8 mouse cellular contexts compared by ENCODE assay signal in the genomic region with DNA sequence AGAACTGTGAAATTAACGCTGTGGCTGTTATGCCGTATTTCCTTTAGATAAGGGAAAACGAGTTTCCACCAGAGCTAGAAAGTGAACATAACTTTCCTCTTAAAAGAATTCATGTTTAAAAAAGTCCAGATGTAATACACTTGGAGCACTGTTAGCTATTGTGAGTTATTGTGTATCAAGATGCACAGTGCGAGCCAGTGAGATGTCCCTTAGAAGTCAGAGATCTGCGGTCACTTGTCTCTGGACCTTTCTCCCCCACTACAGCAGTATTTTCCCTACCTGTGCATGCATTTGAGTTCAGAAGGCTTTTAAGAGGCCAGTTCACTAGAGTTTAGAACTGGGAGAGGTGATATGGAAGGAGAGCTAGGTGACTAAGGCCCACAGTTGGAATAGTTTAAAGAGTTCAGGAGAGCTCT. TPM values are rescaled to one million over a fixed set of nuclear protein-coding genes. Genes with fewer than 3 reads are reported as not detected.
DNase-seq lines count a peak whose midpoint lies in the region; ATAC-seq and TF ChIP-seq lines count a peak whose summit lies in the region.

No protein-coding gene starts in this region.

- peak overlapping the region; percentile 90 for H3K9ac ChIP-seq in intestine, embryonic 14.5 days (ENCODE audit: low read length)
- H3K9ac ChIP-seq in liver, postnatal 0 days (replicated peaks) = peak overlapping the region; percentile 66
- H3K9ac ChIP-seq in stomach, postnatal 0 days (ENCODE audit: low read length) = peak overlapping the region; percentile 64

- H3K9me3 ChIP-seq in intestine, embryonic 14.5 days (ENCODE audit: control insufficient read depth, low read length) = no peaks in the 10 kb centered on the region
- no peaks in the 10 kb centered on the region for H3K9me3 ChIP-seq in liver, postnatal 0 days (ENCODE audit: low read length)
- H3K9me3 ChIP-seq in stomach, postnatal 0 days (ENCODE audit: control insufficient read depth, low read length) = no peaks in the 10 kb centered on the region

- no peak for ATAC-seq in intestine, embryonic 14.5 days (replicated peaks; ENCODE audit: low FRiP score, low TSS enrichment, low read depth)
- ATAC-seq in liver, postnatal 0 days = no peak
- ATAC-seq in stomach, postnatal 0 days (ENCODE audit: low FRiP score, low TSS enrichment) = no peak

- no peak for TF ChIP-seq POLR2A in embryonic fibroblast, embryonic 13.5 days (IDR thresholded peaks at IDR 0.05; ENCODE audit: low read depth, low read length)

- H3K4me2 ChIP-seq in intestine, embryonic 14.5 days (ENCODE audit: low read length) = peak overlapping the region; percentile 80
- H3K4me2 ChIP-seq in liver, postnatal 0 days (ENCODE audit: low read depth, low read length) = peak overlapping the region; percentile 71
- peak overlapping the region; percentile 60 for H3K4me2 ChIP-seq in stomach, postnatal 0 days (replicated peaks; ENCODE audit: low read depth)

- H3K27me3 ChIP-seq in intestine, embryonic 14.5 days (replicated peaks; ENCODE audit: control insufficient read depth, insufficient read depth, low read length) = no peaks in the 10 kb centered on the region
- H3K27me3 ChIP-seq in liver, postnatal 0 days (ENCODE audit: insufficient read depth, low read length) = no peaks in the 10 kb centered on the region
- no peaks in the 10 kb centered on the region for H3K27me3 ChIP-seq in stomach, postnatal 0 days (ENCODE audit: control insufficient read depth, insufficient read depth, low read length)

- H3K27ac ChIP-seq in embryonic fibroblast, embryonic 13.5 days (ENCODE audit: insufficient read depth, low read length) = peak overlapping the region; percentile 96
- peak overlapping the region; percentile 99 for H3K27ac ChIP-seq in intestine, embryonic 14.5 days (ENCODE audit: low read depth)
- peak overlapping the region; percentile 94 for H3K27ac ChIP-seq in liver, postnatal 0 days (ENCODE audit: low read depth)
- peak overlapping the region; percentile 98 for H3K27ac ChIP-seq in stomach, postnatal 0 days (replicated peaks)

- peak overlapping the region; percentile 41; the same call in 1 of the 2 replicates for H3K4me3 ChIP-seq in embryonic fibroblast, embryonic 13.5 days (ENCODE audit: insufficient read depth, low read length)
- peak overlapping the region; percentile 46 for H3K4me3 ChIP-seq in intestine, embryonic 14.5 days (ENCODE audit: low read depth, low read length)
- H3K4me3 ChIP-seq in liver, postnatal 0 days (ENCODE audit: low read depth, low read length) = peak overlapping the region; percentile 55
- H3K4me3 ChIP-seq in stomach, postnatal 0 days (ENCODE audit: low read depth, low read length) = peak overlapping the region; percentile 45

- no peaks in the 10 kb centered on the region for H3K36me3 ChIP-seq in intestine, embryonic 14.5 days (ENCODE audit: control insufficient read depth, insufficient read depth, low read length)
- H3K36me3 ChIP-seq in liver, postnatal 0 days (replicated peaks; ENCODE audit: insufficient read depth, low read length) = no peaks in the 10 kb centered on the region
- no peaks in the 10 kb centered on the region for H3K36me3 ChIP-seq in stomach, postnatal 0 days (ENCODE audit: control insufficient read depth, insufficient read depth, low read length)

- peaks cover 4% of the 10 kb centered on the region for H3K4me1 ChIP-seq in embryonic fibroblast, embryonic 13.5 days (ENCODE audit: control insufficient read depth, insufficient read depth, low read length)
- H3K4me1 ChIP-seq in intestine, embryonic 14.5 days (replicated peaks; ENCODE audit: control insufficient read depth, insufficient read depth, low read length) = peaks cover 13% of the 10 kb centered on the region
- H3K4me1 ChIP-seq in liver, postnatal 0 days (ENCODE audit: insufficient read depth) = peaks cover 5% of the 10 kb centered on the region; the same call in 1 of the 2 replicates
- H3K4me1 ChIP-seq in stomach, postnatal 0 days (replicated peaks; ENCODE audit: control insufficient read depth, insufficient read depth) = no peaks in the 10 kb centered on the region

- no peak for TF ChIP-seq CTCF in embryonic fibroblast, embryonic 13.5 days (IDR thresholded peaks at IDR 0.05; ENCODE audit: borderline replicate concordance, insufficient read depth, low read length)
- TF ChIP-seq CTCF in liver, postnatal 0 days (IDR thresholded peaks at IDR 0.05; ENCODE audit: low read depth) = no peak
- TF ChIP-seq CTCF in stomach, postnatal 0 days (IDR thresholded peaks at IDR 0.05; ENCODE audit: low read depth) = no peak

- no peak for TF ChIP-seq EP300 in liver, postnatal 0 days (IDR thresholded peaks at IDR 0.05; ENCODE audit: low read depth)
- TF ChIP-seq EP300 in stomach, postnatal 0 days (optimal IDR thresholded peaks at IDR 0.05) = no peak

- 38% methylated on average over 5 of the region's 5 CpGs for whole genome bisulfite sequencing in intestine, embryonic 14.5 days
- WGBS in liver, postnatal 0 days (ENCODE audit: insufficient replicate concordance) = 25% methylated on average over 5 of the region's 5 CpGs
- 30% methylated on average over 5 of the region's 5 CpGs for WGBS in stomach, postnatal 0 days

- peak; percentile 0 to 15 for DNase-seq in layer of hippocampus, adult 18-20 months (ENCODE audit: low spot score in 2 of 2)
- DNase-seq in layer of hippocampus, adult 9-10 months (ENCODE audit: low spot score) = no peak
- peak; percentile 34 for DNase-seq in NIH3T3 (ENCODE audit: low read depth)
- peak; percentile 63 for DNase-seq in intestine, embryonic 14.5 days (ENCODE audit: low spot score)
- peak; percentile 13 for DNase-seq in liver, postnatal 0 days
- DNase-seq in stomach, postnatal 0 days (ENCODE audit: low spot score) = peak; percentile 22
- DNase-seq in adrenal gland, adult 8-10 months = no peak

RNA-seq across cellular contexts. Expression of a gene that starts 58.6 kb away (rescaled TPM):
- total RNA-seq in layer of hippocampus, adult 18-20 months (2021) = not detected
- polyA plus RNA-seq in embryonic fibroblast, embryonic 13.5 days (2011; ENCODE audit: insufficient read length, low read depth, missing spikeins) = not detected in 2 replicates
- polyA plus RNA-seq in intestine, embryonic 14.5 days (2014; fragmentation: Nextera tagmentation; extraction: Ambion mirVana) = not detected in 2 replicates
- not detected in 2 replicates for polyA plus RNA-seq in liver, postnatal 0 days (2015; fragmentation: Nextera tagmentation; extraction: Ambion mirVana)
- polyA plus RNA-seq in stomach, postnatal 0 days (2015; fragmentation: Nextera tagmentation; extraction: Ambion mirVana) = 0.52 TPM in 1 of 2 replicates, not detected in the other
- 1 to 10 TPM in 3 of 4 experiments, not detected in 1; 1.6 to 4.3 (median 4.3) TPM for total RNA-seq in adrenal gland, adult 8-10 months (2022)

Comparison
In these comparisons a context has a peak if more than half of its experiments do, and no peak if none do; other contexts are left out.
1. DNase-seq: peak in layer of hippocampus, adult 18-20 months (2 of 2), NIH3T3 (single experiment), intestine, embryonic 14.5 days (single experiment), liver, postnatal 0 days (single experiment) and stomach, postnatal 0 days (single experiment); none in layer of hippocampus, adult 9-10 months (single experiment) and adrenal gland, adult 8-10 months (single experiment).
2. Peak in every context shown above with its lines, with median percentiles within 50 percentile points of each other: H3K27ac ChIP-seq, H3K4me3 ChIP-seq, H3K4me2 ChIP-seq and H3K9ac ChIP-seq.